Mouse (Mus musculus): ENCODE data around the gene Cenpo.
A peak's percentile ranks its signal among the peaks of the same experiment; 100 is the strongest.

Gene Cenpo

DNA sequence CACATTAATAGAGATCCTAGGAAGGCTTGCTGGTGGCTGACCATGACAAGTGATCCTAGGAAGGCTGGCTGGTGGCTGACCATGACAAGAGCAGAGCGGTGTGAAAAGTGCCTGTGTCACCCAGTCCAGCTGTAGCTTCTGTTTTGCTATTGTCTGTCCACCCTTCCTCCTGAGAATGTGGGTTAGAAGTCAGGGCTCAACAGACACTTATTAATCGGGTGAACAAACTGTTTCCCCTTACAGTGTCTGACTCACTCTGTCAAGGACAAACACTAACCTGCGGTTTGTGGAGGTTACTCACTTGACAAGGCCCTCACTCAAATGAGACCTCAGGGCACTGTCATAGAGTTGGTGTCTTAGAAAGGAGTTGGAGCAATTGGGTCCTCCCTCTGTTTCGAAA, 35.4 kb downstream of the Cenpo start:
- DNase-seq (ENCODE audit: low read depth), result no peak

DNA sequence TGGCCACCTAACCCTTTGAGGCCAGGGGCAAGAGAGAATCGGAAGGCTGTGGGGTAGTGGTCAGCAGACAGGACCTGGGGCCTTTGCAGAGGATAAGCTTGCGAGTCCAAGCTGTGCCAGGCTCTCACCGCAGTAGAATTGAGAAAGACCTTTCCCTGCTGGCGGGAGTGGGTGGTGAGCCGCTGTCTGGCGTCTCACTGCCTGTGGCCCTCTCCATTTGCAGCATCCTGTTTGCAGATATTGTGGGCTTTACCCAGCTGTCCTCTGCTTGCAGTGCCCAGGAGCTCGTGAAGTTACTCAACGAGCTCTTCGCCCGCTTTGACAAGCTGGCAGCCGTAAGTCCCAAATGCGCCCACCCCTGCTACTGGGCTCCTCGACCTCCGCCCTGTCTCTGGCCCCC, 39.5 kb downstream of the Cenpo start:
- DNase-seq (ENCODE audit: low read depth), result no peak

- no peak for DNase-seq (ENCODE audit: low read depth)
These were observed 40.9 kb downstream of the Cenpo start for GRCm38 (mm10) chr12:4193025-4193740.

- no peak for DNase-seq (ENCODE audit: low read depth)
These were observed 41.6 kb downstream of the Cenpo start for GRCm38 (mm10) chr12:4192514-4192913.

GRCm38 (mm10) chr12:4189060-4189447, 45.0 kb downstream of the Cenpo start:
- DNase-seq (ENCODE audit: low read depth), result peak; percentile 29

GRCm38 (mm10) chr12:4188171-4189059, 45.7 kb downstream of the Cenpo start:
- DNase-seq (ENCODE audit: low read depth), result no peak

DNA sequence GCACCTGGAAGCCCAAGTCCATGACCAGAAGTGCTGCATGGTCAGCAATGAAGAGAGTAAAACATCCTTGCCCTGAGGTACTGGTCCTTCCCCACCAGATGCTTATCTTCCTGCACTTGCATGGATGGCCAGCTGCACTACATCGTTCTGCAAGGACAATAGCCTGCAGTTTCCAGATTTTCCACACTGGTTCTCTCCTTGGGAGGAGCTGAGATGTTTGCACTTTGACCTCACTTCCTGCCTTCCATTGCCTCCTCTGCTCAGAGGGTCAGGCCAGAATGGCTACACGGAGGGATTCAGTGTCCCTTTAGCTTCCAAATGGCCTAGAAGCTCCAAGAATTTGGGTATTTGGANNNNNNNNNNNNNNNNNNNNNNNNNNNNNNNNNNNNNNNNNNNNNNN, 49.4 kb downstream of the Cenpo start:
- DNase-seq (ENCODE audit: low read depth), result no peak

GRCm38 (mm10) chr12:4180507-4180906, 53.6 kb downstream of the Cenpo start:
- no peak for DNase-seq (ENCODE audit: low read depth)

- DNase-seq (ENCODE audit: low read depth), result no peak
These were observed 54.3 kb downstream of the Cenpo start for GRCm38 (mm10) chr12:4179671-4180233.

GRCm38 (mm10) chr12:4178839-4179238, 55.3 kb downstream of the Cenpo start:
- DNase-seq (ENCODE audit: low read depth), result no peak

- no peak for DNase-seq (ENCODE audit: low read depth)
These were observed 60.8 kb downstream of the Cenpo start for GRCm38 (mm10) chr12:4173108-4173790.

DNA sequence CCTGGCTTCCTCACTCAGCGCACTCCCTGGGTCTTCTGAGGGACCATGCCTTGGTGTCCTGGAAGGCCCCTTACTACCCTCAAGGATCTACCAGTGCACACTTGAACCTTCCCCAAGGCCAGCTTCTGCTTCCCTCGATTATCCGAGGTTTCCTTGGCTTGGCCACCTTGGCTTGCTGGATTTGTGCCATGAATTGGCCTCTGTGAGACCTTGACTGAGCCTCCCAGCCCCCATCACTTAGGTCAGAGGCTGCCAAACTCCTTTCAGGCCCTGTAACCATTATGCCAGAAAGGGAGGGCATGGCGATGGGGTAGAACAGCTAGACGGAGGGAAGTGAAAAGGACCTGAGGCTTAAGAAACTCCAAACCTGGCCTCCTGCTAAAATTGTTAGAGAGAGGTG, 64.5 kb downstream of the Cenpo start:
- DNase-seq (ENCODE audit: low read depth), result no peak

- DNase-seq (ENCODE audit: low read depth), result no peak
These were observed 65.0 kb downstream of the Cenpo start for GRCm38 (mm10) chr12:4169058-4169457.

- no peak for DNase-seq (ENCODE audit: low read depth)
These were observed 67.1 kb downstream of the Cenpo start for GRCm38 (mm10) chr12:4166970-4167369.

GRCm38 (mm10) chr12:4162886-4163285, 71.2 kb downstream of the Cenpo start:
- no peak for DNase-seq (ENCODE audit: low read depth)

- DNase-seq (ENCODE audit: low read depth), result no peak
These were observed 73.8 kb downstream of the Cenpo start for GRCm38 (mm10) chr12:4160322-4160721.

DNA sequence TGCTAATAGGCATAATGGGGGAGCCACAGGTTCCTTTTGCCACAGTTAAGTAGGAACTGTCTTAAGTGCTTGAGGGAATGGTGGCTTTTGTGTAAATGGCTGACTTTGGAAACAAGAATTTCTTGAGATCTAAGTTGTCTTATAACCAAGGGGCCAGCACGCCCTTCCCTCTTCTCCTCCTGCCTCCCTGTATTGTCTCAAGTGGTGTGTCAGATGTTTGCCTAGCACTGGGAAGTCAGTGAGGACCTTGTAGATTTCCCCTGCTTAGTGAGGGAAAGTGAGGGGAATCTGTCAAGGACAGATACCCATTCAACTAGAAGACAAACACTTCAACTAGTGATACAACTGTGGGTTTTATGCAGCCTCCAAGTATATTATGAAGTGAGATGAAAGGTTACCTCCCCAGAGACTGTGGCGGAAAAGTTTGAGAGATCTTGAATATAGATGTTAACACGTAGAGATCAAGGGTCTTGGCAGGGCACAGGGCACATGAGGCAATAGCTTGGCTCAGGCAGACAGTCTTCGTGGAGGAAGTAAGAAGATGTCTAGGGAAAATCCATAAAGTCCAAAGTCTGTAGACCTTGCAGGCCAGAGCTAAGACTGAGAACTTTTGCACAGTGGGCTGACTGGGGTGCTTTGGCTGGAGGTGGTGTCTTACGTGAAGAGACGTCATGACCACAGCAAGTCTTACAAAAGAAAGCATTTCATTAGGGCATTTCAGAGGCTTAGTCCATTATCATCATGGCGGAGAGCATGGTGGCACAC, 75.0 kb downstream of the Cenpo start:
- no peak for DNase-seq (ENCODE audit: low read depth)

DNA sequence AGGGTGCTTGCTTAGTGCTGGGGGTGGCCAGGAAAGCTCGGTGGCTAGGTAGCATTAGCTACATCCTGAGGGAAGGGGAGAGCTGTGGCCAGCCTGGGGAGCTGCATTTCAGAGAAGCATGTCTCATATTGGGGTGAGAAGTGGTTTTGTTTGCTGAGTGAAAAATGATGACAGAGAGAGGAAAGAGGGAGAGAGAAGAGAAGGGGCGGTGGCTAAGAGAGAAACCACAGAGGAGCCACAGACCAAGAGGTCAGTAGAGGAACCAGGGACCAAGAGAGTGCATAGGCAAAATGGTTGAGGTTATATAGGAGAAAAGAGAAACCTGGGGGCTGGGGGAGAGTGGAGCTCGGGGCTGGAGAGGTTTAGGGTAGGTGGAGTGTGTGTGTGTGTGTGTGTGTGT, 75.9 kb downstream of the Cenpo start:
- DNase-seq (ENCODE audit: low read depth), result no peak

GRCm38 (mm10) chr12:4157466-4157865, 76.6 kb downstream of the Cenpo start:
- DNase-seq (ENCODE audit: low read depth), result no peak

GRCm38 (mm10) chr12:4151969-4152368, 82.1 kb downstream of the Cenpo start:
- DNase-seq (ENCODE audit: low read depth), result no peak

DNA sequence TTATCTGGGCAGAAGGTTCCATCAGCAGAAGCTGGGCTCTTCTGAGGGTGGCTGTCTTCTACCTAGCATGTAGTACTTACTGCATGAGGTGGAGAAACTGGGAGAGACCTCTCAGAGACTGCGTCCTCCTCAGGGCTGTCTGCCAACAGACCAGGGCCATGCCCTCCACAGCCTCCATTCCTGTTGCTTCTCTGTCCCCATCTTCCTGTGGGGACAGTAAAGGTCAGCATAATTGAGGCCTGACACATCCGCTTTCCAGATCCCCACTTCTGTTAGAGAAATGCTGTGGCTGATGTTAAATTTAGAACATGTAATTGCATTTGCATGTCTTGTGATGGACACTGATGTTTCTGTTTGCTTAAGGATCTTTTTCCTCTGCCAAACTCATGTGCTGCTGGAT, 83.2 kb downstream of the Cenpo start:
- DNase-seq (ENCODE audit: low read depth), result no peak

Measured in naive thymus-derived CD4-positive, alpha-beta T cell, adult 2 months (primary cell).